In genomic region chrX:143462632-143463031, GRCm38 (mm10) we compare ENCODE assay signal across 13 mouse cellular contexts. TPM values are rescaled to one million over a fixed set of nuclear protein-coding genes. Genes with fewer than 3 reads are reported as not detected.
A peak's percentile ranks its signal among the peaks of the same experiment; 100 is the strongest.
DNase-seq lines count a peak whose midpoint lies in the region; ATAC-seq and TF ChIP-seq lines count a peak whose summit lies in the region.
"Had no signal": no experiment of that assay in that cellular context is flagged by ENCODE, and none has a peak within 500 bp of the region (broad histone marks: within the 10 kb centered on the region; RNA-seq: fewer than 3 reads in every experiment).

No protein-coding gene starts in this region.

- H3K4me2 ChIP-seq in intestine, postnatal 0 days (replicated peaks; ENCODE audit: low read depth), result no peak overlapping the region
- H3K4me2 ChIP-seq in intestine, embryonic 16.5 days (ENCODE audit: low read depth, low read length), result no peak overlapping the region
- no peak overlapping the region for H3K4me2 ChIP-seq in midbrain, postnatal 0 days (ENCODE audit: low read depth, low read length, poor library complexity, severe bottlenecking)
- no peak overlapping the region for H3K4me2 ChIP-seq in midbrain, embryonic 15.5 days
- H3K4me2 ChIP-seq: limb, embryonic 13.5 days had no signal

- no peak for ATAC-seq in intestine, postnatal 0 days
- no peak for ATAC-seq in intestine, embryonic 16.5 days
- ATAC-seq in midbrain, postnatal 0 days (ENCODE audit: low FRiP score), result no peak
- no peak for ATAC-seq in midbrain, embryonic 15.5 days (replicated peaks)
- ATAC-seq: activated CD4-positive, CD25-positive, alpha-beta regulatory T cell, adult 4 months had no signal

- no peaks in the 10 kb centered on the region for H3K4me1 ChIP-seq in intestine, postnatal 0 days (replicated peaks; ENCODE audit: control insufficient read depth, insufficient read depth, low read length)
- no peaks in the 10 kb centered on the region for H3K4me1 ChIP-seq in intestine, embryonic 16.5 days (ENCODE audit: control insufficient read depth, insufficient read depth, low read length)
- no peaks in the 10 kb centered on the region for H3K4me1 ChIP-seq in midbrain, postnatal 0 days (ENCODE audit: insufficient read depth, low read length)
- H3K4me1 ChIP-seq in midbrain, embryonic 15.5 days, result no peaks in the 10 kb centered on the region
- H3K4me1 ChIP-seq: limb, embryonic 13.5 days had no signal

- WGBS in intestine, postnatal 0 days, result 51% methylated on average over 4 of the region's 4 CpGs
- WGBS in intestine, embryonic 16.5 days, result 49% methylated on average over 4 of the region's 4 CpGs
- WGBS in midbrain, postnatal 0 days, result 43% methylated on average over 4 of the region's 4 CpGs
- WGBS in midbrain, embryonic 15.5 days, result 41% methylated on average over 4 of the region's 4 CpGs

- no peaks in the 10 kb centered on the region for H3K27me3 ChIP-seq in intestine, postnatal 0 days (replicated peaks; ENCODE audit: control insufficient read depth, insufficient read depth, low read length)
- no peaks in the 10 kb centered on the region for H3K27me3 ChIP-seq in intestine, embryonic 16.5 days (replicated peaks; ENCODE audit: control insufficient read depth, insufficient read depth, low read length)
- H3K27me3 ChIP-seq in midbrain, postnatal 0 days (ENCODE audit: insufficient read depth, low read length), result 0 out of 2 replicates have a peak, but pooled peaks cover 6% of the 10 kb centered on the region
- no peaks in the 10 kb centered on the region for H3K27me3 ChIP-seq in midbrain, embryonic 15.5 days (replicated peaks)

- H3K27ac ChIP-seq in intestine, postnatal 0 days (ENCODE audit: low read depth, low read length), result no peak overlapping the region
- no peak overlapping the region for H3K27ac ChIP-seq in intestine, embryonic 16.5 days (ENCODE audit: low read length)
- H3K27ac ChIP-seq in midbrain, postnatal 0 days (ENCODE audit: low read depth, low read length), result no peak overlapping the region
- no peak overlapping the region for H3K27ac ChIP-seq in midbrain, embryonic 15.5 days
- H3K27ac ChIP-seq: limb, embryonic 13.5 days had no signal

- DNase-seq in adrenal gland, postnatal 10 days, result peak; percentile 23
- no peak for DNase-seq in adrenal gland, postnatal 4 days (ENCODE audit: low spot score in 2 of 2)
- DNase-seq in midbrain, postnatal 0 days (ENCODE audit: low spot score), result peak; percentile 41
- DNase-seq in telencephalon, adult 2 months (ENCODE audit: low read depth, low spot score), result peak; percentile 2
- no peak for DNase-seq in gastrocnemius, postnatal 10 days
- DNase-seq: gastrocnemius, postnatal 25 days had no signal

- TF ChIP-seq CTCF in intestine, postnatal 0 days (IDR thresholded peaks at IDR 0.05; ENCODE audit: low read depth), result peak; percentile 61
- peak; percentile 70 for TF ChIP-seq CTCF in midbrain, postnatal 0 days (IDR thresholded peaks at IDR 0.05)

- no peak overlapping the region for H3K9ac ChIP-seq in intestine, postnatal 0 days (ENCODE audit: low read depth, low read length)
- H3K9ac ChIP-seq in intestine, embryonic 16.5 days (ENCODE audit: low read depth, low read length), result no peak overlapping the region
- no peak overlapping the region for H3K9ac ChIP-seq in midbrain, postnatal 0 days (replicated peaks; ENCODE audit: low read length, poor library complexity, severe bottlenecking)
- no peak overlapping the region for H3K9ac ChIP-seq in midbrain, embryonic 15.5 days
- H3K9ac ChIP-seq: limb, embryonic 13.5 days had no signal

- H3K36me3 ChIP-seq in intestine, postnatal 0 days (ENCODE audit: control insufficient read depth, insufficient read depth), result no peaks in the 10 kb centered on the region
- no peaks in the 10 kb centered on the region for H3K36me3 ChIP-seq in intestine, embryonic 16.5 days (ENCODE audit: control insufficient read depth, insufficient read depth, low read length)
- no peaks in the 10 kb centered on the region for H3K36me3 ChIP-seq in midbrain, postnatal 0 days (ENCODE audit: insufficient read depth, low read length)
- no peaks in the 10 kb centered on the region for H3K36me3 ChIP-seq in midbrain, embryonic 15.5 days (replicated peaks)
- H3K36me3 ChIP-seq: limb, embryonic 13.5 days had no signal

- H3K4me3 ChIP-seq in intestine, postnatal 0 days (ENCODE audit: low read depth, low read length), result no peak overlapping the region
- H3K4me3 ChIP-seq in intestine, embryonic 16.5 days (ENCODE audit: low read length), result no peak overlapping the region
- no peak overlapping the region for H3K4me3 ChIP-seq in midbrain, postnatal 0 days (ENCODE audit: low read depth, low read length)
- H3K4me3 ChIP-seq in midbrain, embryonic 15.5 days, result no peak overlapping the region
- H3K4me3 ChIP-seq: limb, embryonic 13.5 days; myocyte had no signal

- H3K9me3 ChIP-seq in intestine, postnatal 0 days (ENCODE audit: control insufficient read depth), result no peaks in the 10 kb centered on the region
- no peaks in the 10 kb centered on the region for H3K9me3 ChIP-seq in intestine, embryonic 16.5 days (ENCODE audit: control insufficient read depth, low read length)
- no peaks in the 10 kb centered on the region for H3K9me3 ChIP-seq in midbrain, postnatal 0 days (ENCODE audit: low read length)
- no peaks in the 10 kb centered on the region for H3K9me3 ChIP-seq in midbrain, embryonic 15.5 days
- H3K9me3 ChIP-seq: limb, embryonic 13.5 days had no signal

RNA-seq across cellular contexts. Expression of gene Pak3, which starts 55.8 kb away (rescaled TPM):
- 10 to 100 TPM; 20.9 to 21.7 TPM for total RNA-seq in adrenal gland, postnatal 10 days (2021)
- 10 to 100 TPM; 28.6 to 29.7 TPM for total RNA-seq in adrenal gland, postnatal 4 days (2021)
- 3.1 and 3.3 TPM in 2 replicates for polyA plus RNA-seq in intestine, postnatal 0 days (2015; fragmentation: Nextera tagmentation; extraction: Ambion mirVana)
- 3.7 and 5.3 TPM in 2 replicates for polyA plus RNA-seq in intestine, embryonic 16.5 days (2015; fragmentation: Nextera tagmentation; extraction: Ambion mirVana)
- total RNA-seq in midbrain, postnatal 0 days (2014; rRNA removed), result 348 and 365 TPM in 2 replicates
- polyA plus RNA-seq in midbrain, postnatal 0 days (2015; fragmentation: Nextera tagmentation; extraction: Ambion mirVana), result 284 and 286 TPM in 2 replicates
- 237 and 255 TPM in 2 replicates for polyA plus RNA-seq in midbrain, embryonic 15.5 days (2015; fragmentation: Nextera tagmentation; extraction: Ambion mirVana)
- 1 to 10 TPM; 4.9 to 7.3 TPM for total RNA-seq in gastrocnemius, postnatal 10 days (2021)
- polyA plus RNA-seq: activated CD4-positive, CD25-positive, alpha-beta regulatory T cell, adult 4 months; small intestine, adult 2 months had no signal

Comparison
In these comparisons a context has a peak if more than half of its experiments do, and no peak if none do; other contexts are left out.
1. DNase-seq: peak in adrenal gland, postnatal 10 days (single experiment), midbrain, postnatal 0 days (single experiment) and telencephalon, adult 2 months (single experiment); none in adrenal gland, postnatal 4 days (0 of 2) and gastrocnemius, postnatal 10 days (single experiment).
2. RNA of gene Pak3, which starts 55.8 kb away (total RNA-seq): 348 to 365 TPM in midbrain, postnatal 0 days; 28.6 to 29.7 TPM in adrenal gland, postnatal 4 days, 20.9 to 21.7 TPM in adrenal gland, postnatal 10 days and 4.9 to 7.3 TPM in gastrocnemius, postnatal 10 days; every median in the first group is over 10 times any median in the second.